ENCODE assay signal across 9 mouse cellular contexts in genomic region chr11:105591905-105592304, GRCm38 (mm10). TPM values are rescaled to one million over a fixed set of nuclear protein-coding genes. Genes with fewer than 3 reads are reported as not detected.
A peak's percentile ranks its signal among the peaks of the same experiment; 100 is the strongest.
DNase-seq lines count a peak whose midpoint lies in the region; ATAC-seq lines count a peak whose summit lies in the region.
"Had no signal": no experiment of that assay in that cellular context is flagged by ENCODE, and none has a peak within 500 bp of the region (broad histone marks: within the 10 kb centered on the region; RNA-seq: fewer than 3 reads in every experiment).

No protein-coding gene starts in this region.

- ATAC-seq in forebrain, embryonic 14.5 days: 0 out of 2 replicates have a peak, but pooled peaks have one; percentile 33
- no peak for ATAC-seq in hindbrain, embryonic 16.5 days
- ATAC-seq in lung, embryonic 15.5 days (ENCODE audit: borderline replicate concordance, extremely low read depth, low FRiP score, low TSS enrichment): 0 out of 2 replicates have a peak, but pooled peaks have one; percentile 37

- H3K36me3 ChIP-seq in forebrain, embryonic 14.5 days (ENCODE audit: control insufficient read depth, insufficient read depth, low read length): no peaks in the 10 kb centered on the region
- no peaks in the 10 kb centered on the region for H3K36me3 ChIP-seq in hindbrain, embryonic 16.5 days (ENCODE audit: control insufficient read depth, insufficient read depth, low read length)
- H3K36me3 ChIP-seq in lung, embryonic 15.5 days: no peaks in the 10 kb centered on the region
- H3K36me3 ChIP-seq: limb, embryonic 12.5 days had no signal

- H3K9me3 ChIP-seq in forebrain, embryonic 14.5 days (replicated peaks; ENCODE audit: control insufficient read depth, low read length): no peaks in the 10 kb centered on the region
- H3K9me3 ChIP-seq in hindbrain, embryonic 16.5 days (ENCODE audit: control insufficient read depth, low read length): no peaks in the 10 kb centered on the region
- H3K9me3 ChIP-seq in lung, embryonic 15.5 days: no peaks in the 10 kb centered on the region
- H3K9me3 ChIP-seq: limb, embryonic 12.5 days had no signal

- H3K4me1 ChIP-seq in forebrain, embryonic 14.5 days (ENCODE audit: control insufficient read depth, insufficient read depth, low read length): no peaks in the 10 kb centered on the region
- peaks cover 5% of the 10 kb centered on the region; the same call in 1 of the 2 replicates for H3K4me1 ChIP-seq in hindbrain, embryonic 16.5 days (ENCODE audit: control insufficient read depth, insufficient read depth, low read depth, low read length)
- peaks cover 15% of the 10 kb centered on the region for H3K4me1 ChIP-seq in lung, embryonic 15.5 days

- WGBS in forebrain, embryonic 14.5 days: 34% methylated on average over 1 of the region's 1 CpGs
- 29% methylated on average over 1 of the region's 1 CpGs for WGBS in hindbrain, embryonic 16.5 days
- WGBS in lung, embryonic 15.5 days: 17% methylated on average over 1 of the region's 1 CpGs

- H3K27ac ChIP-seq in forebrain, embryonic 14.5 days (ENCODE audit: low read depth, low read length): no peak overlapping the region
- no peak overlapping the region for H3K27ac ChIP-seq in hindbrain, embryonic 16.5 days (ENCODE audit: low read depth, low read length)
- no peak overlapping the region for H3K27ac ChIP-seq in lung, embryonic 15.5 days
- H3K27ac ChIP-seq: limb, embryonic 12.5 days had no signal

- H3K27me3 ChIP-seq in forebrain, embryonic 14.5 days (replicated peaks; ENCODE audit: control insufficient read depth, insufficient read depth, low read length): no peaks in the 10 kb centered on the region
- H3K27me3 ChIP-seq in hindbrain, embryonic 16.5 days (replicated peaks; ENCODE audit: control insufficient read depth, insufficient read depth, low read length): no peaks in the 10 kb centered on the region
- H3K27me3 ChIP-seq in lung, embryonic 15.5 days: no peaks in the 10 kb centered on the region
- H3K27me3 ChIP-seq: limb, embryonic 12.5 days had no signal

- peak overlapping the region; percentile 70 for H3K4me2 ChIP-seq in forebrain, embryonic 14.5 days (ENCODE audit: low read length)
- H3K4me2 ChIP-seq in hindbrain, embryonic 16.5 days (ENCODE audit: low read length): peak overlapping the region; percentile 65
- no peak overlapping the region for H3K4me2 ChIP-seq in lung, embryonic 15.5 days

- H3K9ac ChIP-seq in forebrain, embryonic 14.5 days (ENCODE audit: low read length): no peak overlapping the region; the same call in 1 of the 2 replicates
- H3K9ac ChIP-seq in hindbrain, embryonic 16.5 days (ENCODE audit: low read depth, low read length): no peak overlapping the region; the same call in 1 of the 2 replicates
- no peak overlapping the region for H3K9ac ChIP-seq in lung, embryonic 15.5 days
- H3K9ac ChIP-seq: limb, embryonic 12.5 days had no signal

- peak overlapping the region; percentile 92; the same call in 1 of the 2 replicates for H3K4me3 ChIP-seq in forebrain, embryonic 14.5 days (ENCODE audit: low read depth, low read length)
- peak overlapping the region; percentile 95; the same call in 1 of the 2 replicates for H3K4me3 ChIP-seq in hindbrain, embryonic 16.5 days (ENCODE audit: low read length)
- H3K4me3 ChIP-seq in lung, embryonic 15.5 days: no peak overlapping the region

- DNase-seq in adrenal gland, adult 8-10 months: peak; percentile 10
- DNase-seq in adrenal gland, postnatal 25 days: no peak
- peak; percentile 14 for DNase-seq in 3134 (ENCODE audit: extremely low read depth, insufficient read length, low spot score)
- peak; percentile 40 for DNase-seq in adrenal gland, postnatal 14 days
- peak; percentile 91 for DNase-seq in forebrain, embryonic 14.5 days (ENCODE audit: low spot score)
- DNase-seq in right cerebral cortex, postnatal 36 days (ENCODE audit: low spot score in 2 of 2): peak; percentile 16 to 56

RNA-seq across cellular contexts. Expression of gene Tanc2, which starts 2.1 kb away (rescaled TPM):
- 10 to 100 TPM; 14.7 to 22.8 (median 18.6) TPM for total RNA-seq in adrenal gland, adult 8-10 months (2022)
- 11.0 and 22.7 TPM in 2 replicates for total RNA-seq in adrenal gland, postnatal 25 days (2021)
- total RNA-seq in adrenal gland, postnatal 14 days (2021): 16.0 and 18.1 TPM in 2 replicates
- 20.8 and 29.2 TPM in 2 replicates for polyA plus RNA-seq in forebrain, embryonic 14.5 days (2014; fragmentation: Nextera tagmentation; extraction: Ambion mirVana)
- 37.1 and 39.3 TPM in 2 replicates for polyA plus RNA-seq in hindbrain, embryonic 16.5 days (2015; fragmentation: Nextera tagmentation; extraction: Ambion mirVana)
- 13.8 and 13.9 TPM in 2 replicates for polyA plus RNA-seq in lung, embryonic 15.5 days (2015; fragmentation: Nextera tagmentation; extraction: Ambion mirVana)
